Mouse (Mus musculus) bone marrow macrophage, adult 2 months (primary cell): ENCODE measurements around the gene Agap1.

Experiments
- CTCF ChIP-seq: IDR thresholded peaks from 2 replicates; pipeline ENCODE4 v1.5.1; 2012; ENCODE audit warnings: low read depth, mild to moderate bottlenecking, low read length, moderate library complexity
- POLR2A ChIP-seq: IDR thresholded peaks from 2 replicates; pipeline ENCODE4 v1.6.1; 2012; ENCODE audit warnings: mild to moderate bottlenecking, low read depth, low read length, borderline replicate concordance

DNA sequence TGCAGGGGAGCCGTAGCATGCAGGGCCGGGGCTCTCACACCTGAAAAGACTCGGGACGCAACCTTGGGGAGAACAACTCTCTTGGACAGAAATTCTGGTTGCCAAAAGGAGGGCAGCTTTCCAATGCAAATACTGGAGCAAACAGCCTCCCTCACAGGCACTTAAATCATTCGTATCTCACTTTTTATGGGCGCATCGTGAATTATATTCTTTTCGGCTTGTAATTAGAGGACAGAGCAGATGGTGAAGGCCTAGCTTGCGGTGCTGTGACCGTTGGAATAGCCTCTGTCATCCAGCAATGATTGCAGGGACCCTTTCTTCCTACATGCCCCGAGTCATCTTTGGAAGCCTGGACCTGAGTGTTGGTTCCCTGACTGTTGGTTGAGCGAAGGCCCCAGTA is 300.8 kb downstream of the Agap1 start:
- no peak for TF ChIP-seq POLR2A
- TF ChIP-seq CTCF, result no peak
